Mouse (Mus musculus) hindbrain, embryonic 10.5 days (tissue): ENCODE measurements at regions not wholly inside any gene's neighbourhood (a gene's known extent, or its start where the extent isn't known, plus 50 kb on each side); places are given as distances from the start of the nearest gene placed in this dataset.
A peak's percentile ranks its signal among the peaks of the same experiment; 100 is the strongest.

Experiments
- DNase-seq: peaks from one replicate; pipeline ENCODE4 v3.0.0-alpha.2; 2017; ENCODE audit warnings: low spot score
- H3K27ac ChIP-seq: fragments of 300-500 bp; sonication (generic); 2 replicates; pipeline ENCODE4 v1.5.1; 2016; ENCODE audit warnings: mild to moderate bottlenecking, moderate library complexity
- H3K27me3 ChIP-seq: fragments of 300-500 bp; sonication (generic); 2 replicates; pipeline ENCODE4 v1.6.1; 2016; ENCODE audit warnings: mild to moderate bottlenecking; ENCODE audit not compliant: poor library complexity, insufficient read depth, severe bottlenecking
- H3K36me3 ChIP-seq: fragments of 300-500 bp; sonication (generic); 2 replicates; pipeline ENCODE4 v1.6.1; 2016; ENCODE audit warnings: mild to moderate bottlenecking, moderate library complexity
- H3K4me1 ChIP-seq: fragments of 300-500 bp; sonication (generic); replicated peaks from 2 replicates; pipeline ENCODE4 v1.6.1; 2016; ENCODE audit warnings: mild to moderate bottlenecking
- H3K4me3 ChIP-seq: fragments of 300-500 bp; sonication (generic); 2 replicates; pipeline ENCODE4 v1.5.1; 2016; ENCODE audit warnings: mild to moderate bottlenecking, moderate library complexity
- H3K9me3 ChIP-seq: fragments of 300-500 bp; sonication (generic); 2 replicates; pipeline ENCODE4 v1.6.1; 2016; ENCODE audit warnings: mild to moderate bottlenecking, moderate library complexity
- WGBS: fragments of 180-500 bp; shearing (Covaris S2); methylation state at CpG from one replicate; pipeline ENCODE4 v1.1.7; 2016; 5-methylcytosine and 5-hydroxymethylcytosine counted together

DNA sequence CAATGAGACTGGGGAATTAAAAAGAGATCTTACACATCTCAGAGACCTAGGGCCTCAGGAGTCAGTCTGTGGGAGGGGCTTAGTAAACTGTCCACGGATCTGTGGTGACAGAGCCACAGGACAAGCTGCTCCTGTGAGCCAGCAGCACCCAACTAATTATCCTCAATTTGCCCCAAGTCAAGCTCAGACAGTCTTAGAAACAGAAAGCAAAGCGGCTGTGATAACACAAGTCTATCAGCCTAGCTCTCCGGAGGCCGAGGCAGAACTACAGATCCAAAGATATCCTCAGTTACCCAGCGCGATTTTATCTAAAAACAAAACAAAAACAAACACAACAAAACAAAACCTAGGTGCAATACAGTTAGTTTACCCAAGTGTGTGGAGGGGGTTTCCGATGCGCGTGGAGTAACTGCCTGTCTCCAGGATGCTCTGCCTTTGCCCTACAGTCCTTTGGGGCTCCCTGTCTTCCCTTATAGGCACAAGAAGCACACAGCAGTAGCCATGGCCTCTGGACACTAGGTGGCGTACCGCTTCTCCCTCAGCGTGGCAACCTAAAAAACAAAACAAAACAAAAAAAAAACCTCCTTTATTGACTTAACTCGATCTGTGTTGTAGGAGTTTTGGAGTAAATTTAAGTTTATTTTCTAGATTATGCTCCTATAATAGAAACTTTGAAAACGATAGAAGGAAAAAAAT, 54.7 kb upstream of the Cand1 start:
- Histone ChIP-seq H3K4me1 (no peaks in the 10 kb centered on the region), H3K36me3 (no peaks in the 10 kb centered on the region), H3K4me3 (no peak overlapping the region), H3K27me3 (no peaks in the 10 kb centered on the region), H3K27ac (no peak overlapping the region), H3K9me3 (no peaks in the 10 kb centered on the region)
- 56% methylated on average over 14 of the region's 14 CpGs for WGBS
- DNase-seq = peak; percentile 25

- H3K4me3 ChIP-seq = no peak overlapping the region
- no peaks in the 10 kb centered on the region for H3K36me3 ChIP-seq
- DNase-seq = no peak
- 93% methylated on average over 8 of the region's 8 CpGs for WGBS
- H3K4me1 ChIP-seq = no peaks in the 10 kb centered on the region
- H3K9me3 ChIP-seq = no peaks in the 10 kb centered on the region
- no peak overlapping the region for H3K27ac ChIP-seq
- no peaks in the 10 kb centered on the region for H3K27me3 ChIP-seq
Observed at GRCm38 (mm10) chr10:119293372-119293771, 53.5 kb upstream of the Cand1 start.
